Mouse (Mus musculus) lung, postnatal 36 days (tissue): ENCODE measurements around the gene Sema4d.
"Not testable (repeated sequence)": the region's sequence is repeated elsewhere in the genome, so short reads cannot be mapped to it uniquely, and the experiment has no call there.

Experiments used
- DNase-seq: peaks from one replicate; pipeline ENCODE4 v3.0.0; 2022; ENCODE audit warnings: mixed read lengths

Sema4d gene

DNA sequence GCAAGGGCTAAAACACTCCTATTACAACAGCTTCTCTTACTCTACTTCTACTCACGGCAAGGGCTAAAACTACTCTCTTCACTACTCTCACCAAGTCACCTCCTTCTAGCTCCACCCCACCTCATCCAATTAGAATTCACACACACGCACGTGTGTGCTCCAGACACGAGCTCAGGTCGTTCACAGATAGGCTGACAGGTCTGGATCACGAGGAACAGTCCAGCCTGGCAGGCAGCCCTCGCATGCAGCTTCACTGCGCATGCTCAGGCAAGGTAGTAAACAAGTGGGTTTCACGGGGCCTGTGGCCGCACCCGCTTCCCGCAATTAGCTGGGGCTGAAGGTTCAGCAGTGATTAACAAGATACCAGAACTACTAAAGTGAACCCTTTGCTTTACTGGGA lies 125.4 kb downstream of the Sema4d start:
- not testable (repeated sequence) for DNase-seq

DNA sequence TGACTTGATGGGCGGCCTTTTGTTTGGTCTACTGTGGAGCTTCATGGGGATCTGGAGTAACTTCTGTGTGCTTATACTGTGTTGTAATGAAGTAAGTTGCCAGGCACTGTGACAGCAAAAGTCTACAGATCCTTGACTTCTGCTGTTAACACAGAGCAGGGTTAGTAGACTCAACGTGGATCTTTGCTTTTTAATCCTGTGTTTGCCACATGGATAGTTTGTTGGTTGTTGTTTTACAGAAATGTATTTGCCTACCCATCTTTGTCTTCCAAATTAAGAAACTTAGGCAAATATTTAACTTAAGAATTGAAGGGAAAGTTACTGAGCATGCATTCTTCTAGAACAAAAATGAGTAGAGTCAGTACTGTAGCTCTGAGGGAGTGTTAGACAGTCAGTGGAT lies 130.0 kb downstream of the Sema4d start:
- no peak for DNase-seq

DNA sequence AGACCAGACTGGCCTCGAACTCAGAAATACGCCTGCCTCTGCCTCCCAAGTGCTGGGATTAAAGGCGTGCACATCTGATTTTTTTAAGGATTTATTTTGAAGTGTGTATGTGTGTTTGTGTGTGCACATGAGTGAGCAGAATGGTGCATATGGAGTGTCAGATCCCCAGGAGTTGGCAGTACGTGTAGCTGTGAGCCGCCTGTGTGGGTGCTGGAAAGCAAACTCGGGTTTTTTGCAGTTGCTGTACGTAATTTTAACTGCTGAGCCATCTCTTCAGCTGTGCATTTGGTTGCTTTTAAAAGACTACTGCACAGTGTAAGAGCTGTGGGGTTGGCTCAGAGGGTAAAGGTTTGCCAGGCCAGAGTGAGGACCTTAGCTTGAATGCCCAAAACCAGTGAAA lies 134.0 kb downstream of the Sema4d start:
- no peak for DNase-seq

DNA sequence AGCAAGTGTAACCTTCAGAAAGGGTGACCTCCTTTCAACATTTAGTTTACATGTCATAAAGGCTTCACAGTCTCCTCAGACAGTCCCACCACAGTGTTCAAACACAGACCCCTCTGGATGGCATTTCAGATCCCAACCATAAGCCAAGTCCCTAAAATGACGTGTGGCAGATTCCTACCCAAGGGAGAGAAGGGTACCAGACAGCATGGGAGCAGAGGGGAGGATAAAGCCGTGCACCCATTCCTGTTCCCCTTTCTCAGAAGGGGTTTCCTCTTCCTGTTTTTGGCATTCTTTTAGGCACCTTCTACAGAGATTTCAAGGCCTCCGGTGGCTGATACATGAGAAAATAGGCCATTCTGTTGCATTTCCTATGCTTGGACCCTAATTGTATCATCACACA lies 135.5 kb downstream of the Sema4d start:
- no peak for DNase-seq

DNA sequence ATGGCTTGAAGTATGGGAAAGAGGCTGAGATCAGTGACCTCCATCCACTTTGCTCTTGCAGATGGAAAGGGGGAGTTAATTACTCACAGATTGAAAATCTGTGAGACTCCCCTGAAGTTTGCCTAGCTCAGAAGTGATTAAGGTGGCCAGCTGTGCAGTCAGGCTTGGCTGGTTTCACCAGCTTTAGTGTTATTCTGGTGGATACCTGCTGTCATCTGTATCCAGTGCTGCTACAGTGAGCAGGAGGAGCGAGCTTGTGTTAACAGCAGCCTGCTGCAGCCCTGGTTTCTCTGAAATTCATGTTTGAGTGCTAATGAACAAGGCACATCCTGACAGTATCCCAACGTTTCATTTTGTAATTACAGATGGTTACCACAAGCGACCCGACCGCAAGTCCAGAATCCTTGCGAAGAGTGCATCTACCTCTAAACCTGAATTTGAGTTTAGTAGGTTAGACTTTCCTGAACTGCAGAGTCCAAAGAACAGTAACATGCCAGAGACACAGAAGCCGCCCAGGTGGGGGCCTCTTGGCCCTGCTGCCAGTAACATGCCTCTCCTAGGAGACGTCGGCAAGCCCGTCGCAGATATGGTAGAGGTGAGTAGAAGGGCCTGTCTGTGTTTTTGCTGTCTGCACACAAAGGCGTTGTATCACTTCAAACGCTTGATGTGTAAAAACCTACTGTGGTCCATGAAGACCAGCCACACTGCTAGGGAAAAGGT lies 136.9 kb downstream of the Sema4d start:
- DNase-seq = no peak

DNA sequence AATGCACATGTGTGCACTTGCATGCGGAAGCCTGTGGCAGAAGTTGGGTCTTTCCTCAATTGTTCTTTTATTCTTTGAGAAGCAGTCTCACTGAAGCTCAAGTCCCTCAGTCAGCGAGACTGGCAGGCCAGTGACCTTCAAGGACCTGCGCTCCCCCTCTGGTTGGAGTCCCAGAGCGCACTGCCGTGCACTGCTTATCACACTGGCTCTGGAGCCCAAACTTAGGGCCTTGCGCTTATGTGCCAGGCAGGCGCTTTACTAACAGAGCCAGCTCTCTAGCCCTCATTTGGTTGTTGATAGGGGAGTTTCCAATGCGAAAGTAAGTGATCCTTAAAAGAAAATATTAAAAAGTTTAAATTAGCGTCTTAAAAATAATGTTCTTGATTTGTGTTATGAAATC lies 139.6 kb downstream of the Sema4d start:
- DNase-seq = no peak

DNA sequence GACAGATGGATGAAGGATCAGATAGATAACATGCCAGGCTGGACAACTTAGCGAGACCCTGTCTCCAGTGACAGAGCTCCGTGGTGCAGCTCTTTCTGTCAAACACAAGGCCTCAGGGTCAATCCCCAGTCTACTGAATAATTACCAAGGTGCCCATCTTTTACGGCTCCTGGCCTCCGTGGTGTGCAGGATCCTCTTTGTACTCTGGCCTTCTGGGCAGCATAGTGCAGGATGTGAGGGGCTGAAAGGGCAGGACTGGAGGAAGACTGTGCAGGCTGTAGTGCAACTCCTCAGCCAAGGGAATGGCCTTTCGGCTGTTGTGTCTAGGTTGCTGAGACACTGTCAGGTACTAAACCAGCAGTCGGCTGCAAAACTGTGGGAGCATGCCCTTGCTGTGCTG lies 140.4 kb downstream of the Sema4d start:
- DNase-seq = no peak

DNA sequence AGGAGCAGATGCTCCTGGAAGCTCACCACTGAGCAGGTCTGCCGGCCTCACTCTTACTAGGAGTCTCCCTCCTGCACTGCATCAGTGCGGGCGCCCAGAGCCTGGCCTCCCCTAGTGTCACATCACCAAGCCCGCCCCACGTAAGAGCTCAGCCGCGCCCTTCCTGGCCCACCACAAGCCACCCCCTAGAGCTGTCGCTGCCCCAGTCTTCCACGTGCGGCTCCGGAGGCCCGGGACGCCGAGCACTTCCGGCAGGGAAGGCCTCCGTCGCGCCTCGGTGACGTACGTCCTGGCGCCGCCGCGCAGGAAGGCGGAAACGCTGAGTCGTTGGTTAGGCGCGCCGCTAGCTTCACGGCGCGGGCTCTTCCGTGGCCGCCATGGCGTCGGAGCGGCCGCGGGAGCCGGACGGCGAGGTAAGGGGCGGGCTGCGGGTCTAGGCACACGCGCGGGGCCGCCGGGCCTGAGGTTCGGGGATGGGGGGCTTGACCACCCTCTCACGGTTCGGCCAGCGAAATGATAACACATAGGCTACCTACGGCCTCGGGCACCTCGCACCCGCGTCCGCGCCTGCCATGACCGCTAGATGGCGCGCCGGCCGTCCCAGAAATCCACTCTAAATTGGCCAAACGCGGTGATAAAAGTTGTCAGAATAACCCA lies 142.0 kb downstream of the Sema4d start, which contains the start of gene Secisbp2:
Secisbp2 (plus strand) TSS at position 290 of the 657 bp plus-strand sequence.
- DNase-seq = peak; percentile 95

DNA sequence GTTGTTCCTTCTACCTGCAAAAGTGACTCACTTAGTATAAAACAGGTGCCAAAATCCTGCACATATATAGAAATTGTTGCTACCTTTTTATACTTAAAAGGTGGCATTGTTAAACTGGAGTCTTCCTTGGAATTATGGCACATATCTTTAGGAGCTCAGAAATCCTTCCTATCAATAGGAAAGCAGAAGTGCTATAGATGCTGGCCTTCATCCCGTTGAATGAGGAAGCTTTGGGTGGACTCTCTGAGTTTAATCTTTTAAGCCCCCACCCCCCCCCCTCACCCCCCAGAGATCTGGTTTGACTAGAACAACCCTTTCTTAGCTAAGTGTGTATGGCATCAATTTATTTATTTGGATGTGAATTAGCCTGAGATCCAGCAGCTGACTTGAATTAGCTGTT lies 143.8 kb downstream of the Sema4d start:
- DNase-seq = no peak

DNA sequence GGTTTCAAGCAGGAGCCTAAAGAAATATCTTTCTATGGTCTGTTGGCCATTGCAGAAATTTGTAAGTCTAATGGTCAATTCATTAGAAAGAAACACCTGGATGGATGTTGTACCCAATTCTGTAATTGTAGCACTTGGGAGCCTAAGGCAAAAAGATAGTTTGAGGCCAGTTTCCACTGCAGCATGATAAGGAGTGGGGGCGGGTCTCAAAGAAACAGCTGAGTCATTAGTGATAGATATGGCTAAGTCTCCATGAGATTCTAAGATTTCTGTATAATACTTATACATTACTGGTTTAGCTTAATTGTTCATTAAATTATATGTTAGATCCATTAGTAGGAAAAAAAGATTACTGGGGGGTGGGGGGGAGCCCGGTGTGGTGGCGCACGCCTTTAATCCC lies 145.3 kb downstream of the Sema4d start:
- DNase-seq = no peak

DNA sequence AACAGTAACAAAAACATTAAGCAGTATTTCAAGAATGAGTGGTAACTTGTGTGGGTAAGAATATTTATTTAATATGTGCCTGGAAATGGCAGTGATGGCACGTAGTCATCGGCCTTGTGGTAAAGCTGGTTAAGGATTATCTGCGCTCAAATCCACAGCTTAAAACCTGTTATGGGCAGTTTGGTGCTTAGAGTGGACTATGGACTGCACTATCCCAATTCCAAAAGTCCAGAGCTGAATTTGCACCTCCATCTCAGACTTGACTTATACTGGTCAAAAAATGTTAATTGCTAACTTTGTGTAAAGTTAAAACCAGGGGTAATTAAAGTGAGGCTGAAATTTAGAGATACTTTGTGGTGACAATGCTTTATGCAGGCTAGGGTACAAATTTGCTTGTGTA lies 145.8 kb downstream of the Sema4d start:
- no peak for DNase-seq

DNA sequence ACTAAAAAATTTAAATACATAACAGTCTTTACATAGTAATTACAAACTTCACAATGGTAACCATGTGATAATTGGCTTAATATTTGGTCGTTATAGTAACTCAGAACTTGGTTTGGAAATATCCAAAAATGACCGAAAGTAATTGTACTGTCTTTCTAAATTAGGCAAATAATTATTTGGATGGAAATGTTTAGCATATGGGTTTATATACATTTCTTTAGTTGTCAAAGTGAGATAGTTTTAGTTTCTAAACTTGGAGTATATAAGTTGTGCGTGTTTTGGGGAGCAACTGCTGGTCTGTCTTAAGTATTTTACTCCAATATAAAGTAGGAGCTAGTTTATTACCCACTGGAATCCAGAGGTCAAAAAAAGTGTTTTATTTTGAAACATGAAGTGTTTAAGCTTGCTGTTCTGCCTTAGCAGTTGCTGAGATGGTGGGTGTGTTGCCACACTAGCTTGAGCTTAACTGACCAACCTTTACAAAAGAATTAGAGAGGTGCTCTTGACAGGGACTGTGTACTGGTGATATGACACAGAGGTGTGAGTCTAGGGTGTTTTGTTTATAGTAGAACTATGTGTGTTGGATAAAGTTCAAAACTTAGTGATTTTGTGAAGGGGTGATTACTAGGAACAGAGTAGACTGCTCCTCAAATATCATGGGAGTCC lies 147.1 kb downstream of the Sema4d start:
- DNase-seq = no peak

DNA sequence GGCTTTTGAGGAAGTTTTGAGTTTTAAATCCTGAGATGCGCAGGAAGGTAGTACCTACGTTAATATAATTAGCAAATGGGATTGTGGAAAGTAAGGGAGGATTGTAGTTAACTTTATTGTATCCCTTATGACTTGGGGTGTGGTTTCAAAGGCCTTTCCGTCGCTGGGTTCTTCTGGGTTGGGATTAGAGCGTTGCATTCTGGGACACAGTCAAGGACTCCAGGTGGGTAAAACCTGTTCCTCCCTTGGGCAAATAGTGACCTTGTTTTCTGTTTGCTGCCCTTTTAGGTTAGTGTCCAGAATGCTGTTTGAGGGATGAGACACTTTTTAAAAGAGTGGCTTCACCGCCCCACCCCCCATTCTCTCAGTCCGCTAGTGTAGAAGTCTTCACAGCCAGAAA lies 147.7 kb downstream of the Sema4d start:
- peak; percentile 9 for DNase-seq

DNA sequence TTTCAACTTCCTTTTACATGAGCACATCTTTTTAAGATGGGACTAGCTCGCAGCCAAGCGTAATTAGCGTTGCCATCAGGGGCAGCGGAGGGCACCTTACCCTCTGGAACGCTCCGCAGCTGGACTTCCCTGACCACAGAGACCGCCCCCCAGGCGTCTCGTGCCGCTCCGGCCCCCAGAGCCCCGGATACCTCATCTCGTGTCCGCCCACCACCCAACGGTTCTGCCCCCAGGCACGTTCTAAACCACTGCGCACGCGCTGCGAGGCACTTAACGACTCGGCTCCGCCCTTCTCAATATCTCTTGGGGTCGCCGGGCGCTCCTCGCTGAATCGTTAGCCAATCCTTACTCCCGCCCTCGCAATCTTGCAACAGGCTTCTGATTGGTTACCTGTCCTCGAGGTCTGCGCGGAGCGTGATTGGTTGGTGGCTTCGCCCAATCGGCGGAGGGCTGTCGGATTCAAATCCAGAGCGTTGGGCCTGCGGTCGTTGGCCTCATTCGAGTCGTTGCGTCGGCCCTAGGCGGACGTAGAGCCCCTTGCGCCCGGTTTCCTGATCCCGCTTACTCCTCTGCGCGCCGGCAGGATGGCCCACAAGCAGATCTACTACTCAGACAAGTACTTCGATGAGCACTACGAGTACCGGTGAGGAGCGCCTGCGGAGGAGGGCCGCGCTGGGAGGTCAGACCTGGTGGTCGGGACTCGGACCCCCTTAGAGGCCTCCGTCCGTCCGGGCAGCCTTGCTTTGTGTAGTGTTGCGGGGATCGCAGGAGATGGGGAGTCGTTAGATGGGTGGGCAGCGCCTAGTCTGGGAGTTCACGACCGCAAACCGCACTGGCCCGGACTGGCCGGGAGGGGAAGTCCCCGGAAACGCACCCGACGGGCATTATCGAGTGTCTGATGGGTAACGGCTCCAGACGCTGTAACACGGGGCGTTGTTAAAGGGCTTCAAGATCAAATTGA lies 148.4 kb downstream of the Sema4d start, which contains the start of gene Cks2:
Cks2 (plus strand) TSS at position 404 of the 961 bp plus-strand sequence.
- DNase-seq = peak; percentile 99

DNA sequence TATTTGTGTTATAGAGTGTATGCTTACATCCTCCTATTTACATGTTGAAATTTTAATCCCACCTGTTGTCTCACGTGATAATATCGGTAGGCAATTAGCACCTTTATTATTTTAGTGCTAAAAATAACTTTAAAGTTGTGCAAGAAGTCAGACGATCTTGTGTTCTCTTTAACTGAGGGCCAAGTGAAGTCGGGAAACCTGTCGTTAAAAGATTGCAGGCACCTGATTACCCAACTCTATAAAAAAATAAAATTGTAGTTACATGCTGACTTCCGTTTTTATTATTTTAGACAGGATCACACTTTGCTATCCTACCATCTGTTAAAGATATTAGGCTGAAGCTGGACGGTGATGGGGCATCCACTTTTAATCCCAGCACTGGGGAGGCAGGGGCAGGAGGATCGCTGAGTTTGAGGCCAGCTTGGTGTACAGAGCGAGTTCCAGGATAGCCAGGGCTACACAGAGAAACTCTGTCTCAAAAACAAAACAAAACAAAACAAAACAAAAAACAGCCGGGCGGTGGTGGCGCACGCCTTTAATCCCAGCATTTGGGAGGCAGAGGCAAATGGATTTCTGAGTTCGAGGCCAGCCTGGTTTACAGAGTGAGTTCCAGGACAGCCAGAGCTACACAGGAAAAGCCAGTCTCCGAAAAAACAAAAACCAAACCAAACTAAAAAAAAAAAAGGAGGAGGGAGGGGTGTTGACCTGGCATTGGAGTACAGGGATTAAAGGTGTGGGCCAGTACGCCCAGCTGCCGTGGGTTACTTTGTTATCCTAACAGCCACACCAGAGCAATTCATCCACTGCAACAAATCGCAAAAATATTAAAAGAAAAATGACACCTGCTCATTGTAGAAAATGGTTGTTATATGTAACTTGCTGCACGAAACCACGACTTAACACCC lies 149.4 kb downstream of the Sema4d start:
- DNase-seq = no peak

DNA sequence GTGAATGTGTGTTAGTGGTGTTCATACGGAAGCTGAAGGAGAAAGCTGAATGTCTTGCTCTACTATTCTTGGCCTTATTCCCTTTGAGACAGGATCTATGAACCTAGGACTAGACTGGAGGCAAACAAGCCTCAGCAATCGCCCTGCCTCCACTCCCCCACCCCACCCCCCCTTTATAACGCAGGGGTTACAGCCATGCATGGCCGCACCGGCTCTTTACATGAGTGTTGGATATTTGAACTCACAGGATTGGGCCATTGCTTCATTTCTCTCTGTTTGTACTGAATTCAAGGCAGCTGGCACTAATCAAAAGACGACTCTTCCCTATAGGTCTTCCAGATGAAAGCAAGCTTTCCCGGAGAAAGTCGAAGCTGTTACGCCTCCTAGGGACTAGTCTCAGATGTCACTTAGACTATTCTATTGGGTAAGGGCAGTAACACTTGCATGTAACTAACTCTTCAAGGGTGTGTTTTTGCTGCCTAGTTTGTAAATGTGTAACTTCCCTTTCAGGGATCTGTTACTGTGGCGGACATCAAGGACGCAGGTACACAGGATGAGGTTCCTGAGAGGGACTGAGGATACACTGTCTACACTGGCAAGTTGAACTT lies 151.3 kb downstream of the Sema4d start:
- peak; percentile 14 for DNase-seq

DNA sequence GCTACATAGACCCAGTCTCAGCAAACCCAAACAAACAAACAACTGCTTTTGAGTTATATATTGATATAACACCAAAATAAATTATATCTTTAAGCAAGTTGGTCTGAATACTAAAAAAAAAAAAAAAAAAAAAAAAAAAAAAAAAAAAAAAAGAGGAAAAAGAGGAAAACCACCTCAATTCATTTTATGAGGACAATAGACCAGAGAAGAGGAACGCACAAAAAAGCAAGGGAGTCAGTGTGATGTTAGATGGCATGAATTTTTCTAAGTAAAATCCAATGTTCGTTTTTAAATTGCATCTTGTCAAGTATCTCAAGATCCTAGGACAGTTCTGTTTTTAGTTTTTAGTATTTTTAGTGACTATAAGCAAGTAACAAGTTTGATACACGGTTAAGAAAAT lies 152.1 kb downstream of the Sema4d start:
- DNase-seq = no peak

DNA sequence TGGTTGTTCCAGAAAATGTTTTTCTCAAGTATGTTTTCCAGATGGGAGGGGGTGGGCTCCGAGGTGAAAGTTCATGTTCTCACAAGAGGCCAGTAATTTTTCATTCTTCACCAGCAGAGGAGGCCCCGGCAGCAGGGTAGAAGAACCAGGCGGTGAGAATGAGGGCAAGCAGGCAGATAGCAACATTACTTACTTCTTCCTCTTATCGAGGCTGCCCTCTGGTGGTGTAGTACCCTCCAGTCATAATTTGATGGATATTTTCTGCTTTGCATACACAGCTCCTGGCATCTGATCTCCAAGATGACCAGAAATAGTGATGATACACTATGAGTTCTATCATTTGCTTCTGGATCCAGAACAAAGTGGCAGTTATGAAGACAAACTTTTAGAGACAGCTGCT lies 154.6 kb downstream of the Sema4d start:
- DNase-seq = no peak
